Mouse (Mus musculus) heart, embryonic 10.5 days (tissue): ENCODE measurements at regions not wholly inside any gene's neighbourhood (a gene's known extent, or its start where the extent isn't known, plus 50 kb on each side); places are given as distances from the start of the nearest gene placed in this dataset.
A peak's percentile ranks its signal among the peaks of the same experiment; 100 is the strongest.

Experiments
- DNase-seq: peaks from one replicate; pipeline ENCODE4 v3.0.0-alpha.2; 2017; ENCODE audit warnings: low spot score
- H3K27ac ChIP-seq: fragments of 300-500 bp; sonication (generic); 2 replicates; pipeline ENCODE4 v1.5.1; 2016; ENCODE audit warnings: mild to moderate bottlenecking
- H3K27me3 ChIP-seq: fragments of 300-500 bp; sonication (generic); 2 replicates; pipeline ENCODE4 v1.6.1; 2016; ENCODE audit warnings: mild to moderate bottlenecking; ENCODE audit not compliant: poor library complexity, insufficient read depth, severe bottlenecking
- H3K36me3 ChIP-seq: fragments of 300-500 bp; sonication (generic); 2 replicates; pipeline ENCODE4 v1.6.1; 2016; ENCODE audit warnings: mild to moderate bottlenecking, moderate library complexity
- H3K4me1 ChIP-seq: fragments of 300-500 bp; sonication (generic); 2 replicates; pipeline ENCODE4 v1.6.1; 2016; ENCODE audit warnings: mild to moderate bottlenecking
- H3K4me3 ChIP-seq: fragments of 300-500 bp; sonication (generic); 2 replicates; pipeline ENCODE4 v1.5.1; 2016; ENCODE audit warnings: mild to moderate bottlenecking, moderate library complexity
- H3K9me3 ChIP-seq: fragments of 300-500 bp; sonication (generic); 2 replicates; pipeline ENCODE4 v1.6.1; 2016; ENCODE audit warnings: mild to moderate bottlenecking, moderate library complexity
- WGBS: fragments of 180-500 bp; shearing (Covaris S2); methylation state at CpG from one replicate; pipeline ENCODE4 v1.1.7; 2016; 5-methylcytosine and 5-hydroxymethylcytosine counted together

GRCm38 (mm10) chr16:93011474-93011873, 185.5 kb upstream of the Runx1 start:
- no peak for DNase-seq
- no peaks in the 10 kb centered on the region for H3K36me3 ChIP-seq
- H3K27ac ChIP-seq = no peak overlapping the region
- H3K4me3 ChIP-seq = no peak overlapping the region
- 86% methylated on average over 1 of the region's 1 CpGs for WGBS
- H3K27me3 ChIP-seq = peaks cover 66% of the 10 kb centered on the region
- no peaks in the 10 kb centered on the region; the same call in 1 of the 2 replicates for H3K4me1 ChIP-seq
- H3K9me3 ChIP-seq = no peaks in the 10 kb centered on the region

GRCm38 (mm10) chr16:93006321-93006984, 180.5 kb upstream of the Runx1 start:
- Histone ChIP-seq H3K4me1 (peaks cover 2% of the 10 kb centered on the region; the same call in 1 of the 2 replicates), H3K27me3 (peaks cover 51% of the 10 kb centered on the region), H3K36me3 (no peaks in the 10 kb centered on the region), H3K9me3 (no peaks in the 10 kb centered on the region), H3K27ac (no peak overlapping the region), H3K4me3 (peak overlapping the region; percentile 40)
- DNase-seq = peak; percentile 48
- 4% methylated on average over 21 of the region's 21 CpGs for WGBS

GRCm38 (mm10) chr16:93005470-93005869, 179.5 kb upstream of the Runx1 start:
- Histone ChIP-seq H3K4me3 (no peak overlapping the region), H3K27me3 (peaks cover 51% of the 10 kb centered on the region), H3K36me3 (no peaks in the 10 kb centered on the region), H3K9me3 (no peaks in the 10 kb centered on the region), H3K4me1 (peaks cover 2% of the 10 kb centered on the region; the same call in 1 of the 2 replicates), H3K27ac (no peak overlapping the region)
- 16% methylated on average over 8 of the region's 8 CpGs for WGBS
- DNase-seq = no peak

GRCm38 (mm10) chr16:93003830-93004229, 177.9 kb upstream of the Runx1 start:
- no peak for DNase-seq
- H3K4me1 ChIP-seq = peaks cover 2% of the 10 kb centered on the region; the same call in 1 of the 2 replicates
- H3K4me3 ChIP-seq = no peak overlapping the region
- no peaks in the 10 kb centered on the region for H3K36me3 ChIP-seq
- H3K27me3 ChIP-seq = peaks cover 51% of the 10 kb centered on the region
- no peak overlapping the region for H3K27ac ChIP-seq
- no peaks in the 10 kb centered on the region for H3K9me3 ChIP-seq
- WGBS = 78% methylated on average over 4 of the region's 4 CpGs

GRCm38 (mm10) chr16:92998689-92999088, 172.7 kb upstream of the Runx1 start:
- H3K4me1 ChIP-seq = no peaks in the 10 kb centered on the region
- 90% methylated on average over 3 of the region's 3 CpGs for WGBS
- H3K9me3 ChIP-seq = no peaks in the 10 kb centered on the region

GRCm38 (mm10) chr16:92997636-92998035, 171.7 kb upstream of the Runx1 start:
- 68% methylated on average over 6 of the region's 6 CpGs for WGBS

More at GRCm38 (mm10) chr16:92998689-92999088, 172.7 kb upstream of the Runx1 start:
- H3K27me3 ChIP-seq = peaks cover 27% of the 10 kb centered on the region; the same call in 1 of the 2 replicates
- no peaks in the 10 kb centered on the region for H3K36me3 ChIP-seq
- DNase-seq = no peak
- no peak overlapping the region for H3K27ac ChIP-seq
- H3K4me3 ChIP-seq = no peak overlapping the region

GRCm38 (mm10) chr16:92995993-92996350, 170.0 kb upstream of the Runx1 start:
- H3K9me3 ChIP-seq = no peaks in the 10 kb centered on the region
- H3K27me3 ChIP-seq = peaks cover 32% of the 10 kb centered on the region
- peak; percentile 42 for DNase-seq
- no peak overlapping the region for H3K27ac ChIP-seq
- H3K4me1 ChIP-seq = no peaks in the 10 kb centered on the region
- H3K4me3 ChIP-seq = no peak overlapping the region
- WGBS = 41% methylated on average over 4 of the region's 4 CpGs
- no peaks in the 10 kb centered on the region for H3K36me3 ChIP-seq

More at GRCm38 (mm10) chr16:92997636-92998035, 171.7 kb upstream of the Runx1 start:
- no peaks in the 10 kb centered on the region for H3K36me3 ChIP-seq
- no peak for DNase-seq
- no peaks in the 10 kb centered on the region for H3K4me1 ChIP-seq
- peaks cover 22% of the 10 kb centered on the region; the same call in 1 of the 2 replicates for H3K27me3 ChIP-seq
- no peaks in the 10 kb centered on the region for H3K9me3 ChIP-seq
- H3K4me3 ChIP-seq = no peak overlapping the region
- H3K27ac ChIP-seq = no peak overlapping the region

GRCm38 (mm10) chr16:92995132-92995992, 169.4 kb upstream of the Runx1 start:
- no peak overlapping the region for H3K27ac ChIP-seq
- no peaks in the 10 kb centered on the region for H3K36me3 ChIP-seq
- H3K4me3 ChIP-seq = no peak overlapping the region
- DNase-seq = no peak
- H3K27me3 ChIP-seq = peaks cover 38% of the 10 kb centered on the region
- no peaks in the 10 kb centered on the region for H3K9me3 ChIP-seq
- H3K4me1 ChIP-seq = no peaks in the 10 kb centered on the region
- WGBS = 62% methylated on average over 13 of the region's 13 CpGs

- H3K27me3 ChIP-seq = peaks cover 38% of the 10 kb centered on the region
Measured at GRCm38 (mm10) chr16:92992876-92993275, 166.9 kb upstream of the Runx1 start.

GRCm38 (mm10) chr16:92991405-92991804, 165.5 kb upstream of the Runx1 start:
- H3K27me3 ChIP-seq = peaks cover 36% of the 10 kb centered on the region
- WGBS = 76% methylated on average over 7 of the region's 7 CpGs
- no peak overlapping the region for H3K27ac ChIP-seq
- no peak overlapping the region for H3K4me3 ChIP-seq
- H3K4me1 ChIP-seq = no peaks in the 10 kb centered on the region
- DNase-seq = no peak
- H3K36me3 ChIP-seq = no peaks in the 10 kb centered on the region
- no peaks in the 10 kb centered on the region for H3K9me3 ChIP-seq

More at GRCm38 (mm10) chr16:92992876-92993275, 166.9 kb upstream of the Runx1 start:
- no peaks in the 10 kb centered on the region for H3K4me1 ChIP-seq
- no peaks in the 10 kb centered on the region for H3K9me3 ChIP-seq
- DNase-seq = no peak
- no peak overlapping the region for H3K27ac ChIP-seq
- no peaks in the 10 kb centered on the region for H3K36me3 ChIP-seq
- no peak overlapping the region for H3K4me3 ChIP-seq
- WGBS = 43% methylated on average over 3 of the region's 3 CpGs

- Histone ChIP-seq H3K27ac (no peak overlapping the region), H3K4me3 (no peak overlapping the region), H3K36me3 (no peaks in the 10 kb centered on the region), H3K9me3 (no peaks in the 10 kb centered on the region), H3K27me3 (peaks cover 27% of the 10 kb centered on the region), H3K4me1 (no peaks in the 10 kb centered on the region)
- DNase-seq = no peak
- WGBS = 57% methylated on average over 1 of the region's 1 CpGs
Measured at GRCm38 (mm10) chr16:92988416-92988815, 162.5 kb upstream of the Runx1 start.

- Histone ChIP-seq H3K36me3 (no peaks in the 10 kb centered on the region), H3K27ac (no peak overlapping the region), H3K4me1 (no peaks in the 10 kb centered on the region), H3K27me3 (peaks cover 27% of the 10 kb centered on the region), H3K9me3 (no peaks in the 10 kb centered on the region), H3K4me3 (no peak overlapping the region)
- DNase-seq = no peak
- 80% methylated on average over 3 of the region's 3 CpGs for WGBS
Measured at GRCm38 (mm10) chr16:92988000-92988399, 162.1 kb upstream of the Runx1 start.

- Histone ChIP-seq H3K27me3 (peaks cover 13% of the 10 kb centered on the region), H3K4me1 (no peaks in the 10 kb centered on the region), H3K9me3 (no peaks in the 10 kb centered on the region), H3K27ac (no peak overlapping the region), H3K36me3 (no peaks in the 10 kb centered on the region), H3K4me3 (no peak overlapping the region)
- DNase-seq = peak; percentile 53
- WGBS = 76% methylated on average over 6 of the region's 6 CpGs
Measured at GRCm38 (mm10) chr16:92985768-92986167, 159.8 kb upstream of the Runx1 start.
